Mouse (Mus musculus) liver, embryonic 12.5 days (tissue): ENCODE measurements around the gene Gns. TPM values are rescaled to one million over a fixed set of nuclear protein-coding genes. Genes with fewer than 3 reads are reported as not detected.

Experiments
- ATAC-seq: fragments of 200-750 bp; cut with Nextera tagmentation; 2 replicates; pipeline ENCODE4 v1.8.0; 2017; ENCODE audit warnings: moderate number of reproducible peaks, mild to moderate bottlenecking, moderate library complexity
- H3K27ac ChIP-seq: fragments of 300-500 bp; sonication (generic); 2 replicates; pipeline ENCODE4 v1.5.1; 2016; ENCODE audit warnings: mild to moderate bottlenecking
- H3K27me3 ChIP-seq: fragments of 300-500 bp; sonication (generic); replicated peaks from 2 replicates; pipeline ENCODE4 v1.6.1; 2016; ENCODE audit warnings: mild to moderate bottlenecking, moderate library complexity
- H3K36me3 ChIP-seq: fragments of 300-500 bp; sonication (generic); 2 replicates; pipeline ENCODE4 v1.6.1; 2016; ENCODE audit warnings: mild to moderate bottlenecking, moderate library complexity
- H3K4me1 ChIP-seq: fragments of 300-500 bp; sonication (generic); 2 replicates; pipeline ENCODE4 v1.6.1; 2016
- H3K4me2 ChIP-seq: fragments of 300-500 bp; sonication (generic); 2 replicates; pipeline ENCODE4 v1.6.1; 2016; ENCODE audit warnings: mild to moderate bottlenecking, moderate library complexity
- H3K4me3 ChIP-seq: fragments of 300-500 bp; sonication (generic); 2 replicates; pipeline ENCODE4 v1.5.1; 2016; ENCODE audit warnings: mild to moderate bottlenecking, moderate library complexity
- H3K9ac ChIP-seq: fragments of 300-500 bp; sonication (generic); 2 replicates; pipeline ENCODE4 v1.6.1; 2016; ENCODE audit warnings: mild to moderate bottlenecking, moderate library complexity
- H3K9me3 ChIP-seq: fragments of 300-500 bp; sonication (generic); replicated peaks from 2 replicates; pipeline ENCODE4 v1.6.1; 2016; ENCODE audit warnings: mild to moderate bottlenecking, moderate library complexity
- WGBS: fragments of 180-500 bp; shearing (Covaris S2); methylation state at CpG from one replicate; pipeline ENCODE4 v1.1.7; 2016; ENCODE audit not compliant: insufficient replicate concordance; 5-methylcytosine and 5-hydroxymethylcytosine counted together
- polyA plus RNA-seq: library from polyadenylated mRNA; unstranded; fragments of >200 nt; fragmentation: Nextera tagmentation; extraction: Ambion mirVana; gene quantifications from 2 replicates; pipeline ENCODE4 v1.2.1, GENCODE M21; 2016

Gns gene
- polyA plus RNA-seq, 1 experiment from 2014 or later: 20.0 TPM

DNA sequence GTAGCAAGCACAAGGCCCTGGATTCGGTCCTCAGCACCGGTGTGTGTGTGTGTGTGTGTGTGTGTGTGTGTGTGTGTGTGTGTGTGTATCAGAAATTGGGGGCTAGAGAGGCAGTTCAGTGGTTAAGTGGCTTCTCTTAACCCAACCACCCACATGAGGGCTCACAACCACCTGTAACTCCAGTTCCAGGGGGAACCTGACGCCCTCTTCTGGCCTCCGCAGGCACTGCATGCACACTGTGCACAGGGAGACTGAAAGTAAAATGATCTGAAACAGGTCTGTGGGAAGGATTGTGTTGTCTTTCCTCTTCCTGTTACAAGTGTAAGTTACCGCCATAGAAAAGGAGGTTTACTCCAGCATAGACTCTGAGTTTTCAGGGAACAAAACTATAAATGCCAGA is 62.2 kb downstream of the Gns start:
- Histone ChIP-seq H3K27ac (no peak overlapping the region), H3K4me1 (peaks cover 74% of the 10 kb centered on the region), H3K36me3 (no peaks in the 10 kb centered on the region), H3K9ac (no peak overlapping the region), H3K4me3 (no peak overlapping the region), H3K9me3 (no peaks in the 10 kb centered on the region), H3K4me2 (no peak overlapping the region), H3K27me3 (no peaks in the 10 kb centered on the region)
- WGBS: 46% methylated on average over 5 of the region's 5 CpGs
- ATAC-seq: no peak

DNA sequence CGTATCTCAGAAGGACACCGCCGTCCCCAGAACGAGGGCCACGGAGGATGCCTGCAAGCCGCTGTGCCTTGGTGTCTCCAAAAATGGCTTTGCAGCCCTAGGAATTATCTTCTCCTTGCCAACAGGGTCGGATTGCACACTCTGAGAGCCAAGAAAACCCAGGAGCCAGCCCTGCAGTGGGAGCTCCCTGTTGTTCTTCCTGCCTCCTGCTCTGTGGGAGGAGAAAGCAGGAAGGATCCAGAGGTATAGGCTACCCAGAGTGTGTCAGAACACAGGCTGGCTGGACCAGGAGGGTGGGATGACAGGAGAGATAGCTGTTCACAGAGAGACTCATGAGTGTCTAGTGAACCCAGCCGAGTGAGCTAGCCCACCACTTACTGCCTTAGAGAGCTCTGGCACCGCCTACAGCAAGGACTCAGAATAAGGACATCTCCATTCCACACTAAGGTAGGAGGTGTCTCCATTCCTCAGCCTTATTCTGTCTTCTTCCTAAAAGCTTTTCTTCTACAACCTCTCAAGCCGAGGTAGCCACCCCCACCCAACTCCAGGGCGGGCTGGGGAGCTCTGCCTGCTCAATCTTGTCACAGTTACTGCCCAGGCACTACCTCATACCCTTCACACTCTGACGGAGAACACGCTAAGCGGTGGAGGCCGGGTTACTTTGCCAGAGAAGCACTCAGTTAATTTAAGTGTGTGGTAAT is 63.3 kb downstream of the Gns start:
- Histone ChIP-seq H3K9me3 (no peaks in the 10 kb centered on the region), H3K4me2 (no peak overlapping the region), H3K4me1 (peaks cover 84% of the 10 kb centered on the region), H3K9ac (no peak overlapping the region; the same call in 1 of the 2 replicates), H3K4me3 (no peak overlapping the region), H3K36me3 (no peaks in the 10 kb centered on the region), H3K27ac (no peak overlapping the region), H3K27me3 (no peaks in the 10 kb centered on the region)
- 67% methylated on average over 15 of the region's 15 CpGs for WGBS
- ATAC-seq: no peak

DNA sequence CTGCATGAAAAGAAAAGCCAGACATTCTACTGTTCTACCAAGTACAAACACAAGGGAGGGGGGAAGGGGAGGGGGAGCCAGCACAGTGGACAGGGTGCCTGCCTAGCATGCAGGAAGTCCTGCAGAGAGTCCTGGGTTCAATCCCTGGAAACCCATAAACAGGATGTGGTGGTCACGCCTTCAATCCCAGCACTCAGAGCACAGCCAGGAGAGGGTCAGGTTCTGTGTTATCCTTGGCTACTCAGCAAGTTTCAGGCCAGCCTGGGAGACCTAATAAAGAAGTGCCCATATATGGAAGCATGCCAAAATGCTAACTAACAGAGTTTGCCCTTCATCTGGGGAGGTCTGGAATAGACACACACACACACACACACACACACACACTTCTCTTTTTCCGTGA is 64.2 kb downstream of the Gns start:
- Histone ChIP-seq H3K4me3 (no peak overlapping the region), H3K27ac (peak overlapping the region; percentile 46; the same call in 1 of the 2 replicates), H3K27me3 (no peaks in the 10 kb centered on the region), H3K9me3 (no peaks in the 10 kb centered on the region), H3K4me1 (peaks cover 89% of the 10 kb centered on the region), H3K9ac (no peak overlapping the region), H3K4me2 (peak overlapping the region; percentile 58; the same call in 1 of the 2 replicates), H3K36me3 (no peaks in the 10 kb centered on the region)
- ATAC-seq: peak; percentile 22; the same call in 1 of the 2 replicates
- 30% methylated on average over 2 of the region's 2 CpGs for WGBS

DNA sequence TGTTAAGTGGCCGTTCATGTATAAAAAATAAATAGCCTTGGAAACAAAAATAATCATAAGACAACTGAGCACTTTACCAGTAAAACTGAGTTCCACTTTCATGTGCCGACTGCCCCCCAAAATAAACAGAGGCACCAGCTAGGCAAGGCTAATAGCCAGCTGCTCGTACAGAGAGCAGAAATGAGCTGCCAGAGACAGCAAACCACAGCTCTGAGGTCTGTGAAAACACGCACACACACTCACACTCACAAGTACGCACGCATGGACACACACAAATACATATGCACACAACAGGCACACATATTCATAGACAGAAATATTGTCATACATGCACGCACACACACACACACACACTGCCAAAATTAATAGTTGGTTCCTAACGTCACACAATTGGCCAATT is 64.7 kb downstream of the Gns start:
- Histone ChIP-seq H3K27ac (peak overlapping the region; percentile 46), H3K4me1 (peaks cover 90% of the 10 kb centered on the region), H3K27me3 (no peaks in the 10 kb centered on the region), H3K9ac (peak overlapping the region; percentile 48), H3K9me3 (no peaks in the 10 kb centered on the region), H3K4me3 (0 out of 2 replicates have a peak overlapping the region, but pooled peaks have one; percentile 2), H3K4me2 (peak overlapping the region; percentile 58), H3K36me3 (no peaks in the 10 kb centered on the region)
- 27% methylated on average over 8 of the region's 8 CpGs for WGBS
- ATAC-seq: no peak

DNA sequence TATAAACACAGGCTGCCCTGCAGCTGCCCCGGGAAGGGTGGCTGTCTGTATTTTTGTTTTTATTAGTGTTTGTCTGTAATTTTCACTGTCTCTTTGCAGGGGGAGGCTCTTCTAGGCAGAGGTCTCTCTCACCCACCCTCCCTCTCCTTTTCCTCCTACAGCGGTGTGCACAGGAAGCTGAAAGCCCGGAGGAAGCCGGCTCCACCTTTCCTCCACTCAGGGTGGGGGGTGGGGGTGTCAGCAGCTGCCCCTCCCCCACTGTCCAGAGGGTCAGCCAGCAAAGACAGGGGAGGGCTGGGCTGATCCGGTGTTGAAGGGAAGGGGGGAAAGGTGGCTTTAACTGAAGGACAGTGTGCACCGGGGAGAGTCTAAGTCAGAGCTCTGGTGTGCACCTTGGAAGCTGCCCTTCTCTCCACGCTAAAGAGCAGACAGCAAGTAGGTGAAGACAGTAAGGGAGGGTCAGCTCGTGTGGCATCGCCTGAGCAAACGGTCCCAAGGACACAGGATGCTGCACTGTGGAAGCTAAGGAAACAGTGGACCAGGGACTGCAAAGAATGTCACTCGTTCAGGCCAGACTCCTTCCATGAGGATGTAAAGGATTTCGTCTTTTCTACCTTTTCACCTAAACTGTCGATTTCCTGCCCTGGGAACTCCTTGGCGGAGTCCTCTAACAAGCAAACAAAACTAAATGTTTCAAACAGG is 65.2 kb downstream of the Gns start:
- H3K4me1 ChIP-seq: peaks cover 91% of the 10 kb centered on the region
- H3K4me2 ChIP-seq: peak overlapping the region; percentile 58
- H3K27ac ChIP-seq: peak overlapping the region; percentile 46
- 0 out of 2 replicates have a peak overlapping the region, but pooled peaks have one; percentile 2 for H3K4me3 ChIP-seq
- 18% methylated on average over 14 of the region's 14 CpGs for WGBS
- H3K36me3 ChIP-seq: no peaks in the 10 kb centered on the region
- H3K9me3 ChIP-seq: no peaks in the 10 kb centered on the region
- ATAC-seq: peak; percentile 19; the same call in 1 of the 2 replicates
- no peaks in the 10 kb centered on the region for H3K27me3 ChIP-seq
- peak overlapping the region; percentile 48 for H3K9ac ChIP-seq

DNA sequence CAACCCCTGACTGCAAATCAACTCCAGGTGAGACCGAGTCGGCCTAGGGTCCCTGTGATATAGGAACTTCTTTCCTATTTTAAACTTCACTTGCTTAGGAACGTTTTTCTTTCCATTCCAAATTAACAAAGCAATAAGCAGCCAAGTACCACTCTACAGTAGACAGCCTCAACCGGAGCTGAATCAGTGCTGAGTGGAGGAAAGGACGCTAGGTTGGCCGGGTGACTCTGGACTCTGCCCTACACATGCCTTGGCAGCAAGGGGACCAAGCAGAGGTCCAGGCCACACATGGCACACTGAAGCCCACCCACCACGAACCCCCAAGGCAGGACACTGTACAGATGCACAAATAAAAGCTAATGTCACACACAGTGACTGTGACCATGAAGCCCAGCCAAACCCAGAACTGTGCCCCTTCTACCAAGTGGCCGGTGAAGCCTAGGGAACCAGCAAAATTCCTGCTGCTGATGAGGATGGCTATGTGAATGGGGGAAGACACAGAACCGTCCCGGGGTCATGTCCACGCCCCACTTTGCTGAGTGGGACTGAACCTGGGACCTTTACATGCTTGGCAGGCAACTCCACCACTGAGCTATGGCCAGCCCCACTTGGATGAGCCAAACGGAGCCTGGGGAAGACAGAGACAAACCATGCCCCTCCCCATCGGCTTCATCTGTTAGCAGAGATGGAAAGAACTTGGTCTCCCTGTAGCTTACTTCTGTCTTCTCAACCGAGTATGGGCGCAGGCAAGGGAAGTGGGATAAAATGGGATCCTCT is 66.1 kb downstream of the Gns start:
- H3K27me3 ChIP-seq: no peaks in the 10 kb centered on the region
- no peak overlapping the region for H3K9ac ChIP-seq
- no peak for ATAC-seq

DNA sequence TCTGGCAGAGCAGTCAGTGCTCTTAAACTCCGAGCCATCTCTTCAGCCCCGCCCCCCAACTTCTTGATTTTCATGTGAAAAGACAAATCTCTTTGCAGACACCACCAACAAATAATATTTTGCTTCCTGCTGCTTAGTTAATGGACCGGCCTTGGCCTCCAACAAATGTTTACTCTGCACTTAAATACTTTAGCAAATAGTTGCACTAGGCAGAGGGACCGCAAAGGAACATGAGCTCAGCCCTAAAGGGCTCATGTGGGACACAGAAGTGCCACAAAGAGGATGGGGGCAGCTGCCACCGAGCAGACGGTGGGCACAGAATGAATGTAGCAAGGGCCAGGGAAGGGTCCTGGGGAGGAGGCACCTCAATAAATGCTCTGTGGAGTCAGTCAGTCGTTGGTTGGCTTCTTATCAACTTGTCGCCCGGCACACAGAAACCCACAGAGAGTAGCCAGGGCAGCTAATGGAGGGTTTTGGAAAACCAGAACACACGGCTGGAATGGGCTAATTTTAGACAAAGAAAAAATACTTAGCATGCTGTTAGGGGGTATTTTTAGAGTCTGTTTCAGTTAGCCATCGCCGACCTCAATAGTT is 67.2 kb downstream of the Gns start:
- H3K27me3 ChIP-seq: no peaks in the 10 kb centered on the region
- H3K4me1 ChIP-seq: peaks cover 94% of the 10 kb centered on the region
- 15% methylated on average over 12 of the region's 12 CpGs for WGBS
- peak; percentile 60 for ATAC-seq
- H3K9me3 ChIP-seq: no peaks in the 10 kb centered on the region
- peak overlapping the region; percentile 63 for H3K4me2 ChIP-seq
- peak overlapping the region; percentile 63 for H3K27ac ChIP-seq
- peak overlapping the region; percentile 37; the same call in 1 of the 2 replicates for H3K9ac ChIP-seq
- peak overlapping the region; percentile 22; the same call in 1 of the 2 replicates for H3K4me3 ChIP-seq
- no peaks in the 10 kb centered on the region for H3K36me3 ChIP-seq

More for the DNA sequence above, 66.1 kb downstream of the Gns start:
- H3K36me3 ChIP-seq: no peaks in the 10 kb centered on the region
- H3K4me1 ChIP-seq: peaks cover 94% of the 10 kb centered on the region
- 56% methylated on average over 15 of the region's 15 CpGs for WGBS
- H3K4me2 ChIP-seq: peak overlapping the region; percentile 58; the same call in 1 of the 2 replicates
- H3K9me3 ChIP-seq: no peaks in the 10 kb centered on the region
- no peak overlapping the region for H3K4me3 ChIP-seq
- H3K27ac ChIP-seq: peak overlapping the region; percentile 46; the same call in 1 of the 2 replicates

DNA sequence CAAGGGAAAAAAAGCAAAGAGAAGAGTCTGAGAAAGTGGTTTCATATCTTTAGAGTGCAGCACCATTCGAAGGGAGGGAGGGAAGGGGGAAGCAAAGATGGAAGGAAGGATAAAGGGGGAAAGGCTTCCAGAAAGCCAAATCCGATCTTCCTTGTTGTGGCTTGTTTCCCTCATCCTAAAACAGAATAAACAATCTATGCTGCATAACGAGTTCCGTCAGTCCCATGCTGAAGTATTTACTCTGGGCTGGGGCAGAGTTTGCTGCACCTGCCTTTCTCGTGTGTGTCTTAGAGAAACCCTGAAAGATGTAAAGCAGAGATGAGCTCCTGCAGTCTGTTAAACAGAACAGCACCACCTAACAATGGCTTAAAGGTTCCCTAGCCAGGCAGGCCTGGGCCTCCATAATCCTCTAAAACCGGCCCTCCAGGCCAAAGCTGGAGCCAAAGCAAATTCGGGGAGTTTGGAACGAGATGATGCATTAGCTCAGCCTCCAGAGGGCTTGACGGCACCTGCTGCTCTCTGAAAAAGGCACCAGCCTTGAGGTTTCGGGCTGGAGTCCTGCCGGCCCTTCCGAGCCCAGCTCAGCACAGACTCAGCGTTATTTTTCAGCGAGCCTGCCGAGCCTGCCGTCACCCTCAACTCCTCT is 67.9 kb downstream of the Gns start:
- 12% methylated on average over 16 of the region's 16 CpGs for WGBS
- Histone ChIP-seq H3K27ac (peak overlapping the region; percentile 66), H3K27me3 (no peaks in the 10 kb centered on the region), H3K4me3 (peak overlapping the region; percentile 22; the same call in 1 of the 2 replicates), H3K36me3 (no peaks in the 10 kb centered on the region), H3K4me1 (peaks cover 89% of the 10 kb centered on the region), H3K9me3 (no peaks in the 10 kb centered on the region), H3K4me2 (peak overlapping the region; percentile 63), H3K9ac (peak overlapping the region; percentile 37; the same call in 1 of the 2 replicates)
- ATAC-seq: peak; percentile 38

DNA sequence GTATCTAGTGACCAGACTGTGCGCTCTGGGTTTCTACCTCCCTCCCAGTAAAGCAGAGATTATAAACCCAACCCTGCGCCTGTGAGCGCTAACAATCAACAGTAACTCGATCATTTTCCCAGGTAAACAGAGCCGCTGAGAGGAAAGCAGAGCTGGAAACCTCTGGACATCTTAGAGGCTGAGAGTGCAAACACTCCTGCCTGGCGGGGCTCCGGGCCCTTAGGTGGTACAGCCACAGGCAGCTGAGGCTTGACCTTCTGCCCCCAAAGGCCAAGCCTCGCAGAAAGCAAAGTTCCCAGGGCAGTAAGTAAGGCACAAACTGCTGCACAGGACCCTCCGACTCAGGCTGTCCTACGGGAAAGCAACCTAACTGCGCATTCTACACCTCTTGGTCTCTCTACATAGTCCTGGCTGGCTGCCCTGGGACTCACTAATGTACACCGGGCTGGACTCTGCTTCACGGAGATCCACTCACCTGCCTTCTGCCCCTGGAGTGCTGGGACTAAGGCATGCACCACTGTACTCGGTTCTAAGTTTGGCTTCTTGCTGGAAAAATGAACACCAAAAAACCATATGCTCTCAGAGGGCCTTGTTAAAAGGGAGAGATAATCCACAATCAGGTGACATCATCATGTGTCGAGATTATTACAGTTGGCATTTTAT is 69.7 kb downstream of the Gns start:
- peaks cover 74% of the 10 kb centered on the region for H3K4me1 ChIP-seq
- no peaks in the 10 kb centered on the region for H3K36me3 ChIP-seq
- H3K27ac ChIP-seq: peak overlapping the region; percentile 56
- no peak overlapping the region for H3K4me3 ChIP-seq
- no peak for ATAC-seq
- no peak overlapping the region for H3K9ac ChIP-seq
- no peaks in the 10 kb centered on the region for H3K27me3 ChIP-seq
- WGBS: 76% methylated on average over 15 of the region's 15 CpGs
- H3K9me3 ChIP-seq: no peaks in the 10 kb centered on the region
- no peak overlapping the region for H3K4me2 ChIP-seq

DNA sequence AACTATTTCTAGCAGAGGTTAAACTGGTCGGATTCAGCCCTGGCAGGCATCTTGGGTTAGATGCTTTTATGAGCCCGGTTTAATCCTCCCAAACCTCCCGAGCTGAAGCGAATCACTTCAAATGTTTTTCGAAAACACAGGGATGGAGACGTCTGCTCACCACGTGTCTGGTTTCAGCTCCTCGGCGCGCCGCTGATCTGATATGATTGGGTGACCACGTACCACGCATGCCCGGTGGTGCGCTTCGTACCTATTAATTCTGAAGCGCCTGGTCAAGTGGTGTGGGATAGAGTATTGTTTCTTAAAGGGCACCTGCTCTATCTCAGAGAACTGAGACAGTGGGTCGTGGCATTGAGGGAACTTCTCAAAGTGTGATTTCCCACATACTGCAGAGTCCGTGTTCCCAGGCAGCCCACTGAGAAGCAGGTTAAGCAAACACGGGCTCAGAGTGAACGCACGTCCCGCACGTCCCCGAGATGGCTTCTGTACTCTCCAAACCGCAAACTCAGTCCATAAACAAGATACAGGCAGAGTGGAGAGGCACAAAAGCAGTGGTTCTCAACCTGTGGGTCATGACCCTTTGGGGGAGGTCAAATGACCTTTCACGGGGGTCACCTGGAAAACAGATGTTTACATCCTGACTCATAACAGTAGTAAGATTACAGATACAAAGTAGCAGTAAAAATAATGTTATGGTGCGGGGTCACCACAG is 70.8 kb downstream of the Gns start:
- Histone ChIP-seq H3K4me2 (peak overlapping the region; percentile 4; the same call in 1 of the 2 replicates), H3K4me1 (peaks cover 68% of the 10 kb centered on the region), H3K27ac (peak overlapping the region; percentile 54), H3K4me3 (no peak overlapping the region), H3K9me3 (no peaks in the 10 kb centered on the region), H3K9ac (no peak overlapping the region), H3K36me3 (no peaks in the 10 kb centered on the region), H3K27me3 (no peaks in the 10 kb centered on the region)
- 70% methylated on average over 28 of the region's 28 CpGs for WGBS
- no peak for ATAC-seq
